Mouse (Mus musculus) heart, postnatal 4 days (tissue): ENCODE results near the gene Ccl3. TPM values are rescaled to one million over a fixed set of nuclear protein-coding genes. Genes with fewer than 3 reads are reported as not detected.

ENCODE experiments used
- DNase-seq: peaks from one replicate; pipeline ENCODE4 v3.0.0; 2021
- total RNA-seq, 2 experiments: library from RNA; stranded (reverse); gene quantifications; 2 replicates each; pipeline ENCODE4 v1.2.3; 2021

Gene Ccl3
- total RNA-seq, 2 experiments from 2014 or later: 0.38 TPM; not detected in 1

DNA sequence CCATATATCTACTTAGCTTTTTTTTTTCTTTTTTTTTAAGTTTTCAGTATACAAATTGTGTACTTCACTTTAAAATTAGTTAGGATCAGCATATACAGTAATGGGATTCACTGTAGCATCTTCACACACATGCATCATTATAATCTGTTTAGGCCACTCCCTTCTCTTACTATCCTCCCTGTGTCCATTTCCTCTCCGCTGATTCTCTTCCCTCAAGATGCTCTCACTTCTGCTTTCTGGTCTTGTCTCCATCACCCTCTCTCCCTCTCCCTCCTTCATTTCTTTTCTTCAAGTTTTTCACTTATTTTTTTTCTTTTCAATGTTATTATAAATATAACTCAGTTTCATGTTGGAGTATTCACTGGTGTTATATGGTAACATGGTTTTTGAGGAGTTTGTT, 30.1 kb downstream of the Ccl3 start:
- DNase-seq: no peak

DNA sequence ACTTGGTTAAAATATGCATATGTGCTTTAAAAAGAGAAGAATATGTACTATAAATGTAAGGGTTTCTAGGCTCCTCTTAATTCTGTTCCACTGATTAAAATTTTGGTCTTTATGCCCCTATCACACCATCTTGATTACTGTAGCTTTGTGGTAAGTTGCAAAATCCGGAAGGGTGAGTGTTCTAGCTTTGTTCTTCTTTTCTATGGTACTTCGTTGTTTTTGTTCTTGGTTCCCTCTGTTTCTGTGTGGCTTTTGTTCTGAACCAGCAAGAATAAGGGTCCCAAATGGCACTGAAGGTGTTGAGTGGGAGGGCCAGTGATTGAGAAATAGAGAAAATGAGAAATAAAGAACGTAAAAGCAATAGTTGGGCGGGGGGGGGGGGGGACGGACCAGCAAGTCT, 30.9 kb downstream of the Ccl3 start:
- no peak for DNase-seq

- no peak for DNase-seq
These were observed 32.6 kb downstream of the Ccl3 start for GRCm38 (mm10) chr11:83616586-83616985.

DNA sequence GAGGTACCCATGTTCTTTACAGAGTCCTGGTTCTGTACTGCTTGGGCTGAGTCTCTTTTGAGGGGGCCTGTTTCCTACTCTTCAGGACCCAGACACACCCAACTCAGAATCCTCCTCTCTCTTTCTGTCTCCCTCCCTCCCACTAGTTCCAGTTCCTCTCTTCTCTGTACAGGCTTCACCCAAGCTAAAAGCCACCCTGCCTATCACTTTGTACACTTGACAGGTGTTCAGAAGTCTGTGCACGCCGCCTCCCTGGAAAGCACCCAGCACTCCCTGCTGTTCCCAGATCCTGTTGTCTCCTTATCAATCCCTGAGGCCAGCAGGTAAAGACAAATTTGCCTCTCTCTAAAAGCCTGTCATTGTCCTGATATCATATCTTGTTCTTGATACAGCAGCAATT, 38.3 kb downstream of the Ccl3 start:
- DNase-seq: no peak

DNA sequence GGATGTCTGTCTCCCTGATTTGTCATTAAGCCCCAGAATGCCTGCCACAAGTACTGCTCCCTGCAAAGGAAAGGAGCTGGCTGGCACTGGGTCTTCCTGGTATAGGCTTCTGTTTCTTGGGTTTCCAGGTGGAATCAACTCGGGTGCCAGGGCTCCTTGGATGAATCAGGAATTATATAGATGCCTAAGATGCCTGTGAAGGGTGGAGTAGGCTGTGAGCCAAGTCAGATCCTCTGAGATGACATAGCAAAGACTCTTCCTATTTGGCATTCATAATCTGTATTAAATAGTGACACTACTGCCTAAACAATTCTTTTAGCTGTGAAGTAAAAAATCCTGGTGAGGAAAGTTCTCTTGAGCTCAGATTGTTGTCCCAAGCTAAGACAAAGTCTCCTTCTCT, 42.8 kb downstream of the Ccl3 start:
- DNase-seq: no peak

- no peak for DNase-seq
These were observed 43.6 kb downstream of the Ccl3 start for GRCm38 (mm10) chr11:83605535-83605934.

GRCm38 (mm10) chr11:83604698-83605097, 44.5 kb downstream of the Ccl3 start:
- no peak for DNase-seq

GRCm38 (mm10) chr11:83603399-83603798, 45.8 kb downstream of the Ccl3 start:
- no peak for DNase-seq

DNA sequence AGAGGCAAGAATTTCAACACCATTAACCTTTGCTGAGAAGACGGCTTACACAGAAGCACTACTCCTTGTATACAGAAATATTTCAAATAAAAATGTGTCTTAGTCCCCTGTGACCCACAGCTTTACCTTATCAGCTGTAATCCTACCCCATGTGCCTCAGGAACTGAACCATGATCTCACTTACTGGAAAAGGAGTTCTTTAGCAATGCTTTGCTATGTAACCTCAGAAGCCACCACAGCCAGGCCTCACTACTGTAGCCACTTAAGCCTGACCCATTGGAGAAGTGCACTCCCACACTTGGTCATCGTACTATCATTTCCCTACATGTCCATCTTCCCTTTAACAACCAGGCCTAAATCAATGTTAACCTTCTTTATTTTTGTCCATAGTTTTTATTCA, 48.6 kb downstream of the Ccl3 start:
- DNase-seq: no peak

- no peak for DNase-seq
These were observed 50.2 kb downstream of the Ccl3 start for GRCm38 (mm10) chr11:83598991-83599390.

DNA sequence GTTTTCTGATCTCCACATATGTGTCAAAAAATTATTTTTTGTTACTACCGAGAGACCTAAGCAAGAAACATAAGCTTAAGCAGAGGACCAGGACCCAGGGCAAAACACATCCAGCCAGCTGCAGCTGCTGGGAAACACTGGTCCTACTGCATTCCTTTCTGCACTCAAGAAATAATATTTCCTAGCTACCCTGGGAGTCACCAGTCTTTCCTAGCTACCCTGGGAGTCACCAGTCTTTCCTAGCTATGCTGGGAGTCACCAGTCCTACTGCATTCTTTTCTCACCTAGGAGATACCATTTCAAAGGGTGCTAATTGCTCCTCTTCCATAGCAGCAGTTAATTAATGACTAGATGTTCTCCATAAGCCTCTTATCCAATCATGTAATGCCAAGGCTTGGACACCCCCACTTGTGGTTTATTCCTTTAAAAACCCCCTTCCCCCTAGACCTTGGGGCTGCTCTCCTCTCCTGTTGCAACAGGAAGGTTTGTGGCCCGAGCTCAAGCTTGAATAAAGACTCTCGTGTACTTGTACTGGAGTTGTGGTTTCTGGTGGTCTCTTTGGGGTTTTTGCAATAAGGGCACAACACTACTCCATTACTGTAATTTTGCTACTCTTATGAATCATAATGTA, 50.8 kb downstream of the Ccl3 start:
- DNase-seq: no peak

Other genes with a start within 250 kb of the Ccl3 start
- 10 to 100 TPM; 31.5 to 32.3 TPM for gene Rasl10b, start 240.2 kb downstream of the Ccl3 start, total RNA-seq
- not detected for gene Gas2l2, start 219.9 kb downstream of the Ccl3 start, total RNA-seq
- under 1 TPM in 1 of 2 experiments, not detected in 1; 0.56 TPM for gene 1700020L24Rik, start 211.7 kb downstream of the Ccl3 start, total RNA-seq
- 1 to 10 TPM; 7.0 to 7.1 TPM for gene Mmp28, start 186.3 kb downstream of the Ccl3 start, total RNA-seq
- 10 to 100 TPM; 59.2 to 62.8 TPM for gene Taf15, start 176.3 kb downstream of the Ccl3 start, total RNA-seq
- not detected for gene Heatr9, start 127.2 kb downstream of the Ccl3 start, total RNA-seq
- not detected for gene Ccl5, start 118.8 kb downstream of the Ccl3 start, total RNA-seq
- gene Ccl9, start 70.7 kb downstream of the Ccl3 start, total RNA-seq: 1 to 10 TPM; 1.1 to 1.5 TPM
- 1 to 10 TPM; 1.7 to 2.1 TPM for gene Ccl6, start 56.3 kb downstream of the Ccl3 start, total RNA-seq
- gene Rpl9-ps1, start 3.7 kb downstream of the Ccl3 start, total RNA-seq: not detected
- gene Ccl4, start 13.2 kb upstream of the Ccl3 start, total RNA-seq: not detected
- not detected for gene Wfdc17, start 54.6 kb upstream of the Ccl3 start, total RNA-seq
- under 1 TPM; 0.77 to 0.98 TPM for gene Wfdc18, start 59.7 kb upstream of the Ccl3 start, total RNA-seq
- gene Wfdc21, start 97.6 kb upstream of the Ccl3 start, total RNA-seq: not detected
- gene Heatr6, start 104.3 kb upstream of the Ccl3 start, total RNA-seq: 1 to 10 TPM; 8.3 to 8.7 TPM
- gene Hnf1b, start 200.7 kb upstream of the Ccl3 start, total RNA-seq: not detected